14 mouse cellular contexts compared by ENCODE assay signal in genomic region chr5:121162285-121162684, GRCm38 (mm10). TPM values are rescaled to one million over a fixed set of nuclear protein-coding genes. Genes with fewer than 3 reads are reported as not detected.
A peak's percentile ranks its signal among the peaks of the same experiment; 100 is the strongest.
DNase-seq lines count a peak whose midpoint lies in the region; ATAC-seq and TF ChIP-seq lines count a peak whose summit lies in the region.
"Had no signal": no experiment of that assay in that cellular context is flagged by ENCODE, and none has a peak within 500 bp of the region (broad histone marks: within the 10 kb centered on the region; RNA-seq: fewer than 3 reads in every experiment).

No protein-coding gene starts in this region.

- DNase-seq in gastrocnemius, postnatal 14 days: peak; percentile 24
- DNase-seq in gastrocnemius, adult 2 months: no peak
- DNase-seq in layer of hippocampus, adult 2 months (ENCODE audit: low spot score in 2 of 2): no peak
- DNase-seq in layer of hippocampus, postnatal 25 days (ENCODE audit: extremely low spot score in 1 of 2, low spot score in 1 of 2): no peak
- no peak for DNase-seq in neural tube, embryonic 10.5 days (ENCODE audit: extremely low spot score, low spot score)
- DNase-seq: adrenal gland, adult 2 months; adrenal gland, postnatal 25 days; gastrocnemius, postnatal 25 days had no signal

- H3K4me1 ChIP-seq in neural tube, embryonic 15.5 days: no peaks in the 10 kb centered on the region
- H3K4me1 ChIP-seq: forebrain, embryonic 13.5 days had no signal

- intact Hi-C loops in gastrocnemius, postnatal 14 days (cut with DNase I; ENCODE audit: low total_unique reads): no loop called here
- intact Hi-C loops in gastrocnemius, adult 2 months (cut with DNase I): no loop called here

- no peaks in the 10 kb centered on the region for H3K9me3 ChIP-seq in neural tube, embryonic 15.5 days (replicated peaks)
- H3K9me3 ChIP-seq: forebrain, embryonic 13.5 days; heart, embryonic 12.5 days; hindbrain, embryonic 10.5 days had no signal

- no peak overlapping the region for H3K4me3 ChIP-seq in gastrocnemius, adult 2 months
- H3K4me3 ChIP-seq in layer of hippocampus, adult 2 months: no peak overlapping the region
- H3K4me3 ChIP-seq in neural tube, embryonic 15.5 days (replicated peaks): no peak overlapping the region
- H3K4me3 ChIP-seq: forebrain, embryonic 13.5 days; heart, embryonic 12.5 days; hindbrain, embryonic 10.5 days had no signal

- no peak overlapping the region for H3K4me2 ChIP-seq in neural tube, embryonic 15.5 days
- H3K4me2 ChIP-seq: forebrain, embryonic 13.5 days; heart, embryonic 12.5 days had no signal

- WGBS in neural tube, embryonic 15.5 days: 84% methylated on average over 5 of the region's 5 CpGs

- no peaks in the 10 kb centered on the region for H3K27me3 ChIP-seq in neural tube, embryonic 15.5 days (replicated peaks)
- H3K27me3 ChIP-seq: forebrain, embryonic 13.5 days; heart, embryonic 12.5 days had no signal

- no peak overlapping the region for H3K9ac ChIP-seq in neural tube, embryonic 15.5 days (replicated peaks)
- H3K9ac ChIP-seq: forebrain, embryonic 13.5 days; heart, embryonic 12.5 days had no signal

- no peak overlapping the region for H3K27ac ChIP-seq in gastrocnemius, adult 2 months
- H3K27ac ChIP-seq in layer of hippocampus, adult 2 months: 0 out of 2 replicates have a peak overlapping the region, but pooled peaks have one; percentile 8
- H3K27ac ChIP-seq in neural tube, embryonic 15.5 days (replicated peaks): 0 out of 2 replicates have a peak overlapping the region, but pooled peaks have one; percentile 28
- H3K27ac ChIP-seq: forebrain, embryonic 13.5 days; hindbrain, embryonic 10.5 days had no signal

- ATAC-seq in neural tube, embryonic 15.5 days (ENCODE audit: low FRiP score): no peak
- ATAC-seq: forebrain, embryonic 13.5 days; inflammation-experienced regulatory T-cells, adult 6 months; intestine, postnatal 0 days had no signal

- no peak for TF ChIP-seq CTCF in gastrocnemius, adult 2 months (IDR thresholded peaks at IDR 0.05)
- TF ChIP-seq CTCF in layer of hippocampus, adult 2 months (conservative IDR thresholded peaks at IDR 0.05): no peak

- peaks cover 80% of the 10 kb centered on the region for H3K36me3 ChIP-seq in neural tube, embryonic 15.5 days

RNA-seq across cellular contexts. Expression of gene Ptpn11, which starts 28.9 kb away (rescaled TPM):
- total RNA-seq in gastrocnemius, postnatal 14 days (2021): 10 to 100 TPM; 62.2 to 62.4 TPM
- 10 to 100 TPM; 70.6 to 74.4 TPM for total RNA-seq in gastrocnemius, adult 2 months (2021)
- total RNA-seq in layer of hippocampus, adult 2 months (2021): 10 to 100 TPM; 94.9 to 97.9 TPM
- total RNA-seq in layer of hippocampus, postnatal 25 days (2021): 10 to 100 TPM; 88.7 to 98.6 TPM
- polyA plus RNA-seq in neural tube, embryonic 15.5 days (2015; fragmentation: Nextera tagmentation; extraction: Ambion mirVana): 18.2 and 20.0 TPM in 2 replicates

RNA-seq across cellular contexts. Expression of gene Rpl6, which starts 42.0 kb away (rescaled TPM):
- 100 to 1,000 TPM; 596 to 649 TPM for total RNA-seq in gastrocnemius, postnatal 14 days (2021)
- 100 to 1,000 TPM; 445 to 518 TPM for total RNA-seq in gastrocnemius, adult 2 months (2021)
- total RNA-seq in layer of hippocampus, adult 2 months (2021): 100 to 1,000 TPM; 472 to 483 TPM
- total RNA-seq in layer of hippocampus, postnatal 25 days (2021): 100 to 1,000 TPM; 433 to 489 TPM
- polyA plus RNA-seq in neural tube, embryonic 15.5 days (2015; fragmentation: Nextera tagmentation; extraction: Ambion mirVana): 343 and 391 TPM in 2 replicates

RNA-seq across cellular contexts. Expression of gene Hectd4, which starts 57.7 kb away (rescaled TPM):
- 10 to 100 TPM; 11.3 to 11.5 TPM for total RNA-seq in gastrocnemius, postnatal 14 days (2021)
- total RNA-seq in gastrocnemius, adult 2 months (2021): 10 to 100 TPM; 13.7 to 13.8 TPM
- total RNA-seq in layer of hippocampus, adult 2 months (2021): 100 to 1,000 TPM; 170 to 175 TPM
- 100 to 1,000 TPM; 159 to 190 TPM for total RNA-seq in layer of hippocampus, postnatal 25 days (2021)
- polyA plus RNA-seq in neural tube, embryonic 15.5 days (2015; fragmentation: Nextera tagmentation; extraction: Ambion mirVana): 16.4 and 18.0 TPM in 2 replicates

Comparison
In these comparisons a context has a peak if more than half of its experiments do, and no peak if none do; other contexts are left out.
1. RNA of gene Hectd4, which starts 57.7 kb away (total RNA-seq): 159 to 190 TPM in layer of hippocampus, postnatal 25 days and 170 to 175 TPM in layer of hippocampus, adult 2 months; 13.7 to 13.8 TPM in gastrocnemius, adult 2 months and 11.3 to 11.5 TPM in gastrocnemius, postnatal 14 days; every median in the first group is over 10 times any median in the second.